Mouse (Mus musculus) liver, adult 2 months (tissue): Measurements from ENCODE around the gene Snai1. TPM values are rescaled to one million over a fixed set of nuclear protein-coding genes. Genes with fewer than 3 reads are reported as not detected.

Experiments used
- DNase-seq: peaks from one replicate; pipeline ENCODE4 v3.0.0-alpha.2; 2011; ENCODE audit warnings: low read depth, low spot score; ENCODE audit errors: extremely low read depth
- H3K27ac ChIP-seq: fragments of 200-500 bp; replicated peaks from 2 replicates; pipeline ENCODE4 v1.5.1; 2012; ENCODE audit warnings: low read depth, mild to moderate bottlenecking, control low read depth, inconsistent platforms, low read length; ENCODE audit not compliant: insufficient read depth
- H3K27me3 ChIP-seq: fragments of 200-500 bp; 2 replicates; pipeline ENCODE4 v1.6.1; 2012; ENCODE audit warnings: mild to moderate bottlenecking, moderate library complexity, low read length, inconsistent platforms; ENCODE audit not compliant: control insufficient read depth, insufficient read depth
- H3K36me3 ChIP-seq: fragments of 200-500 bp; 2 replicates; pipeline ENCODE4 v1.6.1; 2012; ENCODE audit warnings: low read length, inconsistent platforms; ENCODE audit not compliant: control insufficient read depth, insufficient read depth
- H3K4me1 ChIP-seq: fragments of 200-500 bp; 2 replicates; pipeline ENCODE4 v1.6.1; 2011; ENCODE audit warnings: low read length; ENCODE audit not compliant: control insufficient read depth, insufficient read depth
- H3K4me3 ChIP-seq: fragments of 200-500 bp; 2 replicates; pipeline ENCODE4 v1.5.1; 2011; ENCODE audit warnings: low read depth, mild to moderate bottlenecking, control low read depth, low read length, moderate library complexity; ENCODE audit not compliant: insufficient read depth
- H3K79me2 ChIP-seq: fragments of 200-500 bp; 2 replicates; pipeline ENCODE4 v1.6.1; 2012; ENCODE audit warnings: inconsistent platforms, mild to moderate bottlenecking, low read length, moderate library complexity; ENCODE audit not compliant: control insufficient read depth, insufficient read depth
- H3K9ac ChIP-seq: fragments of 200-500 bp; 2 replicates; pipeline ENCODE4 v1.6.1; 2012; ENCODE audit warnings: low read depth, mild to moderate bottlenecking, control low read depth, inconsistent platforms, low read length
- CTCF ChIP-seq: fragments of 200-500 bp; IDR thresholded peaks from 2 replicates; pipeline ENCODE4 v1.5.1; 2011; ENCODE audit warnings: low read depth, low read length, control low read depth
- POLR2A ChIP-seq: fragments of 200-500 bp; IDR thresholded peaks from 2 replicates; pipeline ENCODE4 v1.6.1; 2011; ENCODE audit warnings: low read length, control low read depth; ENCODE audit not compliant: insufficient read depth; ENCODE audit errors: extremely low read depth
- WGBS: fragments of 180-500 bp; shearing (Covaris S2); methylation state at CpG from one replicate; pipeline ENCODE4 v1.1.7; 2018; 5-methylcytosine and 5-hydroxymethylcytosine counted together
- polyA plus RNA-seq: library from polyadenylated mRNA; depleted of rRNA; stranded (reverse); fragments of >200 nt; gene quantifications from 2 replicates; pipeline ENCODE4 v1.2.3, GENCODE M21; 2012
- total RNA-seq: library from RNA; depleted of rRNA; stranded (reverse); fragments of >200 nt; gene quantifications from 2 replicates; pipeline ENCODE4 v1.2.3, GENCODE M21; 2014

Gene Snai1
- total and polyA plus RNA-seq, 2 experiments, result 0.18 to 2.7 TPM

DNA sequence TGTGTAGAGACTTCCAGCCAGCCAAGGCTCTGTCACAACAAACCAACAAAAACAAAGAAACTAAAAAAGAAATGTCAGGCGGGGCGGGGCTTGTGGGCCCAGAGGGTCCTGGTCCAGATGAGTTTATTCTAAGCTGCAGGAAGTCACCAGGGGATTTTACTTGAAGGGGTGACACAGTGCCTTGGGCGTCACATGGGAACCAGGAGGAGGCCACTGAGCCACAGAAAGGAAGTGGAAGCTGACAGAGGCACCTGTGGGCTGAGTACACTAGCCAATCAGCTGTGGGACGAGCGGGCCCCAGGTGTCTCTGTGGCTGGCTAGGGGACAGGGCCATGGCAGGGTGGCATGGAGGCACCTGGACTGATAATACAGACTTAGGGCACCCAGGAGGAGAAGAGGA lies 17.8 kb downstream of the Snai1 start:
- Histone ChIP-seq H3K4me1 (peaks cover 3% of the 10 kb centered on the region; the same call in 1 of the 2 replicates), H3K79me2 (no peaks in the 10 kb centered on the region), H3K4me3 (no peak overlapping the region), H3K27me3 (no peaks in the 10 kb centered on the region), H3K9ac (no peak overlapping the region), H3K36me3 (no peaks in the 10 kb centered on the region), H3K27ac (no peak overlapping the region)
- TF ChIP-seq POLR2A, result no peak
- TF ChIP-seq CTCF, result no peak
- DNase-seq, result no peak
- WGBS, result 93% methylated on average over 5 of the region's 5 CpGs

DNA sequence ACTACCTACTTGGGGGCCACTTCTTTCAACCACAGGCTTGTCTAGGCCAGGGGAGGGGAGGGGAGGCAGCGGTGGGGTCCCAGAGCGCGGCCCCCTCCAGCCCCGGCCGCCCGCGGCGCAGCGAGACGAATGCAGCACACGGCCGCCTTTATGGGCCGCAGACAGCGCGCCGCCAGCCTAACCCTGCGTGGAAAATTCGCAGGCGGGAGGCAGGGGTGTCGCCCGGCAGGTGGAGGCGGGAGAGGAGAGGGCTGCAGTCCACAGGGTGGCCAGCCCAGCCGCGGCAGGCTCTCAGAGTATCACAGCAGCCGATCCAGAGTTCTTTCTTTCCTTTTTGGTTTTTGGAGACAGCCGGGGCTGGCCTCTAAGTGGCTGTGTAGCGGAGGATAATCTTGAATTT lies 21.4 kb downstream of the Snai1 start:
- no peak for DNase-seq

DNA sequence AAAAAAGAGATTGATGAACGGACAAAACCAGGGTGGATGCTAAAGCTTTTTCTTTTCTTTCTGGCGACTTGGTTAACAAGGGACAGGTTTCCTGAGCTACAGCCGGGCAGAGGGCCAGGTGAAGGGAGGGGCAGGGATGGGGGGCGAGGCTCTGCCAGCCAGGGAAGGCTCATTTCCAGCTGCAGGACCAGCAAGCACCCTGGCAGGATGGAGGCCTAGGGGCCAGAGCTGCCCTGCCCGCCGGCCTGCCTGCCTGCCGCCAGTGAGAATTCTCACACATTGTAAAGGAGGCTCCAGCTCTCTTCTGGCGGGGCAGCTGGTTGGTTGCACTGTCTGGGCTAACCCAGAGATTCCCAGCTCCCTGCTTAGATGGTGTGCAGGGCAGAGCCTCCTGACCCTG lies 24.1 kb downstream of the Snai1 start:
- peak; percentile 25 for DNase-seq
- TF ChIP-seq CTCF (no peak), POLR2A (no peak)
- Histone ChIP-seq H3K79me2 (0 out of 2 replicates have a peak, but pooled peaks cover 4% of the 10 kb centered on the region), H3K9ac (no peak overlapping the region), H3K27ac (no peak overlapping the region), H3K36me3 (no peaks in the 10 kb centered on the region), H3K4me3 (no peak overlapping the region), H3K4me1 (peaks cover 9% of the 10 kb centered on the region), H3K27me3 (no peaks in the 10 kb centered on the region)
- WGBS, result 41% methylated on average over 8 of the region's 8 CpGs

More for the DNA sequence above, 21.4 kb downstream of the Snai1 start:
- no peak overlapping the region for H3K27ac ChIP-seq
- H3K4me3 ChIP-seq, result no peak overlapping the region
- no peaks in the 10 kb centered on the region for H3K27me3 ChIP-seq
- H3K79me2 ChIP-seq, result no peaks in the 10 kb centered on the region
- peaks cover 5% of the 10 kb centered on the region; the same call in 1 of the 2 replicates for H3K4me1 ChIP-seq
- H3K9ac ChIP-seq, result peak overlapping the region; percentile 57
- 33% methylated on average over 27 of the region's 27 CpGs for WGBS
- no peaks in the 10 kb centered on the region for H3K36me3 ChIP-seq
- no peak for TF ChIP-seq CTCF
- no peak for TF ChIP-seq POLR2A

DNA sequence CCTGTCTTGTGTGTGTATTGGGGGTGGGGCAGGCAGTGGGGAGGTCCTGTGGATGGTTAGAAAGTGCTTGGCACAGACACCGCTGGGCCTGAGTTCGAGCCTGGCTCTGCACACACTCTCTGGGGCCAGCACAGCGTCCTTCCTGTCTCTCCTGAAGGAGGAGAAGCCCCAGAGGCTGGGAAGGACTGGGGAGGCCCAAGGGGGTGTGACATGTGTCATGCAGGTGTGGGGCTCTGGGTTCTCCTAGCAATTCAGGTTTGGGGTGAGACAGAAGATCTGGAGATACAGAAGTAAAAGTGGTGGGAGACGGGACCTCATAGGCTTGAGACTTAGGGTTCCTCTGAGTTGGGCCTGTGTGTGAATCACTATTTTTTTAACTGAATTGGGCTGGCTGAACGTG lies 25.0 kb downstream of the Snai1 start:
- Histone ChIP-seq H3K4me3 (no peak overlapping the region), H3K79me2 (0 out of 2 replicates have a peak, but pooled peaks cover 4% of the 10 kb centered on the region), H3K4me1 (peaks cover 9% of the 10 kb centered on the region), H3K9ac (no peak overlapping the region), H3K36me3 (no peaks in the 10 kb centered on the region), H3K27ac (no peak overlapping the region), H3K27me3 (no peaks in the 10 kb centered on the region)
- no peak for TF ChIP-seq CTCF
- TF ChIP-seq POLR2A, result no peak
- 76% methylated on average over 5 of the region's 5 CpGs for WGBS
- DNase-seq, result no peak

DNA sequence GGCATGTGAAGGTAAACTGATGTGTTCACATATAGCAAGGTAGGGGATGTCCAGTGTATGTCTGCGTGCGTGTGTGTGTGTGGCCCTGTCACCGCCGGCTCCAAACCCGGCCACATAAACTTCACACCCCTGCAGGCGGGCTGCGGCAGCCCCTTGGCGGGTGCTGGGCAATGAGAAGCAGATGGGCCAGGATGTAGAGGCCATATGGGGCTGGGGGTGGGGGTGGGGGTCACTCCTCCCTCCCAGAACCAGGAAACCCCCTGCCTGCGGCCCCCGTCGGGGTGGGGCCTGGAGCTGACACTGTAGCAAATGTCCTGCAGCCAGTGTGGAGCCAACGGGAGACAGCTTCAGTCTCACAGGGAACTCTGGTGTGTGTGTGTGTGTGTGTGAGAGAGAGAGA lies 25.7 kb downstream of the Snai1 start:
- Histone ChIP-seq H3K36me3 (no peaks in the 10 kb centered on the region), H3K4me3 (no peak overlapping the region), H3K9ac (no peak overlapping the region), H3K27me3 (no peaks in the 10 kb centered on the region), H3K4me1 (peaks cover 9% of the 10 kb centered on the region), H3K27ac (no peak overlapping the region), H3K79me2 (0 out of 2 replicates have a peak, but pooled peaks cover 4% of the 10 kb centered on the region)
- WGBS, result 86% methylated on average over 12 of the region's 12 CpGs
- TF ChIP-seq CTCF, result no peak
- no peak for TF ChIP-seq POLR2A
- no peak for DNase-seq

DNA sequence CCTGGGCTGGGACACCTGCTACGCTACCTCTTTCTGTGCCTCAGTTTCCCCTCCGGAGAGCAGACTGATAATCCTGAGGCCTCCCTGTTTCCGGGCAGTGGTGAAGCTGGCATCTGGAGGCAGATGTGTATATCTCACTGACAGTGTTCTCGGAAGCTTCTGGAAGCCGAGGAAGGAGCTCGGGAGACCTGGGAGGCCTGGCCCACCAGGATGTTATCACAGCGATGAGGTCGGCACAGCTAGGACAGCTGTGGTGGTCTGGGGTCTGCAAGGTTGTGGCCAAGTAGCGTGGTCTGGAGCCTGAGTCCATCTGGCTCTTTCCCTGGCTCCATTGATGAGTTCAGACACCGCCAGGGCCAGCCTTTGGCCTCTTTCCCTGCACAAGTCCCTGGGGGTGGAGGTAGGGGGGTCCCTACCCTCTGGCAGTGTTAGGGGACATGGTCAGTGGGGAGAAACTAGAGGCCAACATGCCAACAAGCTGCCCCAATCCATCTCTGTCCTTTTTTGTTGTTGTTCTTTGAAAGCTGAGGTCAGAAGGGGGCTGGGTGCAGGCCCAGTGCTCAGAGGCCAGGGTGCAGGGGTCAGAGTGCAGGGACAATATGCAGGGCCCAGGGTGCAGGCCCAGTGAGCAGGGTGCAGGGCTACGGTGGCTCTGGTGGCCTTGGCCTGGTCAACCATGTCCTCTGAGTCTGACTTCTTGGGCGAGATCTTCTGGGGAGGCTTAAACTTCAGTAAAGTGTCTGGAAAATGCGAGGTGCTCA lies 26.7 kb downstream of the Snai1 start:
- 0 out of 2 replicates have a peak, but pooled peaks cover 4% of the 10 kb centered on the region for H3K79me2 ChIP-seq
- H3K4me3 ChIP-seq, result peak overlapping the region; percentile 22
- peaks cover 9% of the 10 kb centered on the region for H3K4me1 ChIP-seq
- peak; percentile 89 for DNase-seq
- H3K27me3 ChIP-seq, result no peaks in the 10 kb centered on the region
- TF ChIP-seq CTCF, result no peak
- TF ChIP-seq POLR2A, result no peak
- peak overlapping the region; percentile 82 for H3K27ac ChIP-seq
- peak overlapping the region; percentile 12; the same call in 1 of the 2 replicates for H3K9ac ChIP-seq
- 52% methylated on average over 13 of the region's 13 CpGs for WGBS
- no peaks in the 10 kb centered on the region for H3K36me3 ChIP-seq
